Mouse (Mus musculus): ENCODE results near the gene Olfr1037. TPM values are rescaled to one million over a fixed set of nuclear protein-coding genes. Genes with fewer than 3 reads are reported as not detected.

The Olfr1037 gene
- not detected for total RNA-seq (2023)

DNA sequence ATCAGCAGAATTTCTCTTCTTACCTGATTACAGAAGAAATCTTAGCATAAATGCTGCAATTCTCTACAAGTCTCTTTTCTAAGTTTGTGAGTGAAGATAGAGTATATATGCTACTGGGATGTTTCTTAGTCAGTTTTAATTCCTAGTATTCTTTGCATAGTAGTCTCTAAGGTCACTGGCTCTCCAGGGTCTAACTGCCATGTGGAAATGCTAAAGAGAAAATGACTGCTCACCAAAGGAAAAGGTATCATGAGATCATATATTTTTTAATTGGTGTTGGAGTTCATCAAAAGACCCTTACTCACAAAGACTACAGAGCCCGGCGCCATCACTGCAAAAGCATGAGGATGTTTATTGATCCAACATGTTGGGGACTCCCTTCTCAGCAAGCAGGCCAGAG is at the start of gene Olfr1037:
Gene Olfr1037, minus strand, starts transcription at position 101 of the 400 bp plus-strand sequence.

DNA sequence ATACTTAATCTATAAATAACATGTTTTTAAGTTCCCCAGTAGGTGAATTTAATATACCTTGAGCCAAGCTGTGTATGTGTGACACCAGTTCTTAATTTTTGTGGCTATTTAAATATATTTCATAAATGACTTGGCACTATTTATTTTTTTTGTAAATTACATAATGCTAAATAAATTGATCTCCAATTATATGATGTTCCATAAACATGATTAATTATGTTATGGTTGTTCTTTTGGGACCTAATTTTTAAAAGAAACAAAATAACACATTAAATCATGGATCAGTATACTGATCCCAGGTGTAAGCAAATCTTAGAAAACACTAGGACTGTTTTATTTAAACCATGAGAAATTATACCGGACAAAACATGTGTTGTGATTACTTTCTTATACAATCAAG is 48.6 kb upstream of the Olfr1037 start, which contains the start of gene Olfr1039:
Gene Olfr1039, minus strand, starts transcription at position 101 of the 400 bp plus-strand sequence.

DNA sequence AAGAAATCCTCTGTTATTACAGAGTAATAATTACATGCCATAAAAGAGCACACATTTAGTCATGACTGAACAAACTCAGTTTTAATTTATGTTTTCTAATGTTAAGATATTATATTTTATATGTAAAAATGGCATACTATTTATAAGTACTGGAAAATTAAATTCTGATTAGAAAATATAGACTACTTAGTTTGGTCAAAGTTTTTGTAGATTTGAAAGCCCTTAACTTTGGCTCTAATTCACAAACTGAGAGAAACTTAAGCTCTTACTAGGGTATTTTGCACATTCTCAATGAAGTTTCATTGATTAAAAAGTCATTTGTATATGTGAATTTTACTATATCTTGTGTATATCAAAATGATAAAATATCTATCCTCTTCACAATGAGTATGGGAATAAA is 13.5 kb downstream of the Olfr1037 start, which contains the start of gene Olfr1036:
Gene Olfr1036, plus strand, starts transcription at position 301 of the 400 bp plus-strand sequence.

DNA sequence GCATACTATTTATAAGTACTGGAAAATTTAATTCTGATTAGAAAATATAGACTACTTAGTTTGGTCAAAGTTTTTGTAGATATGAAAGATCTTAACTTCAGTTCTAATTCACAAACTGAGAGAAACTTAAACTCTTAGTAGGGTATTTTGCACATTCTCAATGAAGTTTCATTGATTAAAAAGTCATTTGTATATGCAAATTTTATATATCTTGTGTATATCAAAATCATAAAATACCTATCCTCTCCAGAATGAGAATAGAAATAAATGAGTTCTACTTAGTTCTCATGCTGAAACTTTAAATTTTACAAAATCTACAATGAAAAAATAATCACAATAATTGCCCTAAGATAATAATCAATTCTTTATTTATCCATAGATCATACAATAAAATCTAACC is 41.6 kb downstream of the Olfr1037 start, which contains the start of gene Olfr1034:
Gene Olfr1034, plus strand, starts transcription at position 301 of the 400 bp plus-strand sequence.

Other genes with a start within 250 kb of the Olfr1037 start
- gene Olfr1019, start 241.9 kb downstream of the Olfr1037 start, total RNA-seq (2023) = not detected
- gene Olfr1020, start 240.4 kb downstream of the Olfr1037 start, total RNA-seq (2023) = not detected
- gene Olfr1022, start 218.8 kb downstream of the Olfr1037 start, total RNA-seq (2023) = not detected
- gene Olfr1023, start 201.7 kb downstream of the Olfr1037 start, total RNA-seq (2023) = not detected
- not detected for gene Olfr1024, start 182.3 kb downstream of the Olfr1037 start, total RNA-seq (2023)
- gene Olfr1025-ps1, start 172.2 kb downstream of the Olfr1037 start, total RNA-seq (2023) = not detected
- not detected for gene Olfr1026, start 165.8 kb downstream of the Olfr1037 start, total RNA-seq (2023)
- gene Olfr1028, start 136.9 kb downstream of the Olfr1037 start, total RNA-seq (2023) = not detected
- not detected for gene Olfr1029, start 113.5 kb downstream of the Olfr1037 start, total RNA-seq (2023)
- not detected for gene Olfr1030, start 108.1 kb downstream of the Olfr1037 start, total RNA-seq (2023)
- not detected for gene Olfr1031, start 97.1 kb downstream of the Olfr1037 start, total RNA-seq (2023)
- not detected for gene Olfr1032, start 81.8 kb downstream of the Olfr1037 start, total RNA-seq (2023)
- not detected for gene Olfr1033, start 66.8 kb downstream of the Olfr1037 start, total RNA-seq (2023)
- gene Olfr1034, start 41.5 kb downstream of the Olfr1037 start, total RNA-seq (2023) = not detected
- not detected for gene Olfr1036, start 13.4 kb downstream of the Olfr1037 start, total RNA-seq (2023)
- gene Olfr1039, start 48.5 kb upstream of the Olfr1037 start, total RNA-seq (2023) = not detected
- not detected for gene Olfr1040, start 59.3 kb upstream of the Olfr1037 start, total RNA-seq (2023)
- gene Olfr1042, start 74.5 kb upstream of the Olfr1037 start, total RNA-seq (2023) = not detected
- not detected for gene Olfr1043, start 80.1 kb upstream of the Olfr1037 start, total RNA-seq (2023)
- not detected for gene Olfr1044, start 90.4 kb upstream of the Olfr1037 start, total RNA-seq (2023)
- gene Olfr52, start 98.3 kb upstream of the Olfr1037 start, total RNA-seq (2023) = not detected
- not detected for gene Olfr1045, start 115.6 kb upstream of the Olfr1037 start, total RNA-seq (2023)
- not detected for gene Olfr1046, start 131.9 kb upstream of the Olfr1037 start, total RNA-seq (2023)
- gene Olfr1047, start 144.0 kb upstream of the Olfr1037 start, total RNA-seq (2023) = not detected
- not detected for gene Olfr1048, start 152.9 kb upstream of the Olfr1037 start, total RNA-seq (2023)
- not detected for gene Olfr1049, start 170.9 kb upstream of the Olfr1037 start, total RNA-seq (2023)
- gene Olfr1051, start 191.7 kb upstream of the Olfr1037 start, total RNA-seq (2023) = not detected
- gene Olfr1052, start 205.1 kb upstream of the Olfr1037 start, total RNA-seq (2023) = not detected
- not detected for gene Olfr1053, start 227.9 kb upstream of the Olfr1037 start, total RNA-seq (2023)
- gene Olfr1054, start 248.0 kb upstream of the Olfr1037 start, total RNA-seq (2023) = not detected